8 mouse cellular contexts compared by ENCODE assay signal in the genomic region with DNA sequence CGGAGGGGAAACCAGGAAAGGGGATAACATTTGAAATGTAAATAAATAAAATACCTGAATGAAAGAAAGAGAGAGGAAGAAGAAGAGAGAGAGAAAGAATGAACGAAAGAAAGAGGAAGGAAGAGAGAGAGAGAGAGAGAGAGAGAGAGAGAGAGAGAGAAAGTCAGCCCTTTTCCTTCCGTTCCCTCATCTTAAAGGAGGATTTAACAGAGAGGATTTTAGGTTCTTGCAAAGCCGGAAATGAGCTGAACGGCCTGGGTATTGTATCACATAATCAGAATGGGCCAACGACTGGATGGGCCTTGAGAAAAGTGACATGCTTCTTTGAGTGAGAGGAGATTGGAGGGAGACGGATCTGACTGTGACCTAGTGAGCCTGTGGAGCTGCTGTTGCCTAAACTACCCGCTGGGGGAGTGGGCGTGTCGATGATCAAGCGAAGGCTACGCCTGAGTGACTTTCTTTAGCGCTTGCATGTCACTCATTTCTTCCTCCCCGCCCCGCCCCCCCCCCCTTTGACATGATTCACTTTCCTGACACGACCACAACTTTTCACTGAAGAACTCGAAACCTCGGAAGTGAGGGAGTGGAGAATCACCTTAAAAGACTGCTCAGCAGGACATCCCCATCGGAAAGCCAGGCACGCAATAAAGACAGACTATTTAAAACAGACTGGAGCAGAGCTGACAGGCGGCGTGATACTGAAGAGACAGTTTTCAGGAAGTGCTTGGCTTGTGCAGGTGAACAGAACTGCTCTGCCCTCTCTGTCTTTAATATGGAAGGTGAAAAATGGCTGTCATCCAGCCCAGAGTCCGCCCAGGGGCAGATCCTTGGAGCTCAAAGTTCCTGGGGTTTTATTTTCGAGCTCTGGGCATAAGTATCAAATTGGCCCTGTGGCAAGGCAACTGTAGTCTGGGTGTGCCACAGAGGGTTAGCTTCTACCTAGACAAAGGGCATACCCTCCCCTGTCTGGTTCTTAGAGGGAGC. TPM values are rescaled to one million over a fixed set of nuclear protein-coding genes. Genes with fewer than 3 reads are reported as not detected.
DNase-seq lines count a peak whose midpoint lies in the region; ATAC-seq and TF ChIP-seq lines count a peak whose summit lies in the region.

No protein-coding gene starts in this region.

- H3K36me3 ChIP-seq in heart, postnatal 0 days (replicated peaks; ENCODE audit: control insufficient read depth, insufficient read depth, low read length), result no peaks in the 10 kb centered on the region

- TF ChIP-seq EP300 in heart, postnatal 0 days (IDR thresholded peaks at IDR 0.05; ENCODE audit: low read depth), result no peak

- peak overlapping the region; percentile 36 for H3K4me3 ChIP-seq in heart, postnatal 0 days (ENCODE audit: low read depth, low read length)

- ATAC-seq in erythroid progenitor cell, adult 5-6 weeks (replicated peaks; ENCODE audit: low FRiP score, poor library complexity, severe bottlenecking), result peak; percentile 70
- peak; percentile 84 for ATAC-seq in heart, postnatal 0 days (ENCODE audit: insufficient read depth, low read depth)

- no peaks in the 10 kb centered on the region for H3K9me3 ChIP-seq in heart, postnatal 0 days (replicated peaks; ENCODE audit: control insufficient read depth, low read length)

- 0 out of 2 replicates have a peak, but pooled peaks cover 5% of the 10 kb centered on the region for H3K4me1 ChIP-seq in heart, postnatal 0 days (ENCODE audit: control insufficient read depth, insufficient read depth)

- no peaks in the 10 kb centered on the region for H3K27me3 ChIP-seq in heart, postnatal 0 days (ENCODE audit: control insufficient read depth, insufficient read depth, low read length)

- no peak overlapping the region for H3K27ac ChIP-seq in heart, postnatal 0 days (ENCODE audit: low read depth)

- H3K4me2 ChIP-seq in heart, postnatal 0 days (ENCODE audit: low read depth, low read length), result peak overlapping the region; percentile 64

- 0 out of 2 replicates have a peak overlapping the region, but pooled peaks have one; percentile 30 for H3K9ac ChIP-seq in heart, postnatal 0 days (replicated peaks; ENCODE audit: low read depth, low read length)

- peak; percentile 47 for TF ChIP-seq CTCF in heart, postnatal 0 days (IDR thresholded peaks at IDR 0.05; ENCODE audit: low read depth)

- peak; percentile 95 for DNase-seq in CD4-positive helper T cell, adult 2 months (ENCODE audit: low read depth, low spot score)
- DNase-seq in adrenal gland, adult 18-20 months (ENCODE audit: low spot score in 2 of 2), result peak; percentile 54 to 67
- DNase-seq in heart, postnatal 0 days (ENCODE audit: low spot score), result peak; percentile 84
- peak; percentile 84 to 85 for DNase-seq in kidney, postnatal 25 days
- peak; percentile 94 for DNase-seq in lung, postnatal 10 days
- peak; percentile 73 for DNase-seq in ovary, postnatal 36 days (ENCODE audit: low spot score)
- DNase-seq in thymus, postnatal 4 days, result peak; percentile 93

- 10% methylated on average over 23 of the region's 24 CpGs for WGBS in heart, postnatal 0 days

RNA-seq across cellular contexts. Expression of gene Lrrc8c, which starts 24.0 kb away (rescaled TPM):
- 10 to 100 TPM; 19.2 to 21.3 TPM for total RNA-seq in adrenal gland, adult 18-20 months (2021)
- 64.2 and 74.2 TPM in 2 replicates for total RNA-seq in erythroid progenitor cell, adult 5-6 weeks (2015; ENCODE audit: low replicate concordance)
- 19.6 and 22.8 TPM in 2 replicates for total RNA-seq in erythroid progenitor cell, adult 5-6 weeks (2017; ENCODE audit: low replicate concordance)
- 5.0 and 19.9 TPM in 2 replicates for total RNA-seq in heart, postnatal 0 days (2014; rRNA removed; ENCODE audit: low replicate concordance)
- 11.1 and 14.9 TPM in 2 replicates for polyA plus RNA-seq in heart, postnatal 0 days (2015; fragmentation: Nextera tagmentation; extraction: Ambion mirVana)
